Mouse (Mus musculus): ENCODE results near the gene Paf1. TPM values are rescaled to one million over a fixed set of nuclear protein-coding genes. Genes with fewer than 3 reads are reported as not detected.
A peak's percentile ranks its signal among the peaks of the same experiment; 100 is the strongest.

The Paf1 gene
- polyA plus RNA-seq, 1 experiment = 44.3 TPM

DNA sequence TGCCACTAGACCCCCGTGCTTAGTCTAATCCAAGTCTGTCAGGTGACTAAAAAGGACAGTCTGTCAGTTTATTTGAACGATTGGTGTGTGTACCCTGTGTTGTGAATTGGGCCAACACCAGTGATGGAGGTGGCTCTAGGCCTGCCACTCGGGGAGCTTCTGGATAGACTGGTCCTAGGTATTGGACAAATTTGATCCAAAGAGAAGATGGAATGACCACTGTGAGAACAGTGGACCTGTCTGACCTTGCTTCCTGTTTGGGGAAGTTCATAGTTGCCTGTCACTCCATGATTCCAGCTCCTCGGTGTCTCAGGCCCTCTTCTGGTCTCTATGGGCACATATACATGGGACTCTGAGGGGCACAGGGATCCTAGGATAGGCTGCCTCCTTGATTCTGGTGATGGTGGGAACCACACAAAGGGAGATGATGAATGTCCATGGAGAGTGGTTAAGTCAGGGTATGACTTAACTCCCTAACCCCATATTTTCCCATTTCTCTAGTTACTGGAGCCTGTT, 41.0 kb upstream of the Paf1 start:
- TF ChIP-seq MAX (IDR thresholded peaks at IDR 0.05) (no peak), MYOG (IDR thresholded peaks at IDR 0.05; ENCODE audit: control insufficient read depth, extremely low read depth, insufficient read length) (no peak), CTCF (IDR thresholded peaks at IDR 0.05; ENCODE audit: control insufficient read depth, insufficient read depth, insufficient read length) (no peak), MYOD1 (IDR thresholded peaks at IDR 0.05; ENCODE audit: control insufficient read depth, insufficient read length, low read depth) (no peak), USF1 (IDR thresholded peaks at IDR 0.05; ENCODE audit: low read depth) (no peak), CEBPB (IDR thresholded peaks at IDR 0.05; ENCODE audit: low read depth) (no peak), FOSL1 (IDR thresholded peaks at IDR 0.05; ENCODE audit: insufficient read depth, low read length, poor library complexity, severe bottlenecking) (no peak)
- H3K36me3 ChIP-seq (ENCODE audit: control insufficient read depth, insufficient read depth) = peaks cover 38% of the 10 kb centered on the region
- H3K79me2 ChIP-seq (ENCODE audit: control insufficient read depth, insufficient read depth) = peaks cover 33% of the 10 kb centered on the region
- H3K27me3 ChIP-seq (ENCODE audit: control insufficient read depth, insufficient read depth, insufficient read length) = no peaks in the 10 kb centered on the region
- peaks cover 22% of the 10 kb centered on the region for H3K79me3 ChIP-seq (ENCODE audit: low read depth)
- peak overlapping the region; percentile 87 for H3K4me3 ChIP-seq (ENCODE audit: insufficient read depth, poor library complexity, severe bottlenecking)
- H3ac ChIP-seq (ENCODE audit: control insufficient read depth, insufficient read length, low read depth) = peak overlapping the region; percentile 75

DNA sequence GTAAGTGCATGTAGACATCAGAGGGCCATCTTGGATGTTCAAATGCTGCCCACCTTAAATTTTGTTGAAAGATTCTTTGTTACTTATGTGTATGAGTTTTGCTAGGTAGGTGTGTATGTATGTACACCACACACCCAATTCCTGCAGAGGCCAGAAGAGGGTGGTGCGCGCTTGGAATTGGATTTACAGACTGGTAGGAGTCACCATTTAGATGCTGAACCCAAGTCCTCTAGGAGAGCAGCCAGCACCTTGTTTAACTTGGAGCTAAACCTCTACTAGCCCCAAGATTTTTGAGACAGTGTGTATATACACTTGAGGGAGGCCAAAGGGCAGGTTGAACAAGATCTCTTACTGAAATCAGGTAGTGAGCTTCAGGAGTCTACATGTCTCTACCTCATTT, 39.5 kb upstream of the Paf1 start:
- peaks cover 33% of the 10 kb centered on the region for H3K79me2 ChIP-seq (ENCODE audit: control insufficient read depth, insufficient read depth)
- no peak overlapping the region for H3K4me3 ChIP-seq (ENCODE audit: insufficient read depth, poor library complexity, severe bottlenecking)
- H3K27me3 ChIP-seq (ENCODE audit: control insufficient read depth, insufficient read depth, insufficient read length) = no peaks in the 10 kb centered on the region
- no peak overlapping the region for H3ac ChIP-seq (ENCODE audit: control insufficient read depth, insufficient read length, low read depth)
- H3K79me3 ChIP-seq (ENCODE audit: low read depth) = peaks cover 22% of the 10 kb centered on the region
- TF ChIP-seq MYOD1 (IDR thresholded peaks at IDR 0.05; ENCODE audit: control insufficient read depth, insufficient read length, low read depth) (no peak), MYOG (IDR thresholded peaks at IDR 0.05; ENCODE audit: control insufficient read depth, extremely low read depth, insufficient read length) (no peak), CTCF (IDR thresholded peaks at IDR 0.05; ENCODE audit: control insufficient read depth, insufficient read depth, insufficient read length) (no peak), CEBPB (IDR thresholded peaks at IDR 0.05; ENCODE audit: low read depth) (no peak), USF1 (IDR thresholded peaks at IDR 0.05; ENCODE audit: low read depth) (no peak), MAX (IDR thresholded peaks at IDR 0.05) (no peak), FOSL1 (IDR thresholded peaks at IDR 0.05; ENCODE audit: insufficient read depth, low read length, poor library complexity, severe bottlenecking) (no peak)
- peaks cover 38% of the 10 kb centered on the region for H3K36me3 ChIP-seq (ENCODE audit: control insufficient read depth, insufficient read depth)

DNA sequence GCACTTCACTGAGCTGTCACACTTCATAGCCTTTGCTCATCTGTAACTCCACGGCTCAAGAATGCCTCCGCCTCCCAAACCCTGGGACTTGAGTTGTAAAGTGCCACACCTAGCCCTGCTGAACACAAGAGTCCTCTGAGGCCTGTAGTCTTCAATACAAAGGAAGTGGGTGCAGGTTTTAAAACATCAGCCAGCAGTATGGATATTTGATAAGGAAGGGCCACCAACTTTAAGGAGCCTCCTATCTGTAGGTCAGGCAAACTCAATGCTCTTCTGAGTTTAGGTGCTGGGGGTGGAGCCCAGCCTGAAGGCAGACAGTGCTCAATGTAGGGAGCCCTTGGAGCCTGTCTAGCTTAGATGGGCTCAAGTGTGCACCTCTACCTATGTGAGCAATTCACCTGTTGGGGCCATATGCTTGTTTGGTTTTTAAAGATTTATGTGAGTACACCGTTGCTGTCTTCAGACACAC, 38.6 kb upstream of the Paf1 start:
- Histone ChIP-seq H3K79me2 (ENCODE audit: control insufficient read depth, insufficient read depth) (peaks cover 33% of the 10 kb centered on the region), H3K4me3 (ENCODE audit: insufficient read depth, poor library complexity, severe bottlenecking) (no peak overlapping the region), H3K27me3 (ENCODE audit: control insufficient read depth, insufficient read depth, insufficient read length) (no peaks in the 10 kb centered on the region), H3K79me3 (ENCODE audit: low read depth) (peaks cover 22% of the 10 kb centered on the region), H3K36me3 (ENCODE audit: control insufficient read depth, insufficient read depth) (peaks cover 38% of the 10 kb centered on the region), H3ac (ENCODE audit: control insufficient read depth, insufficient read length, low read depth) (no peak overlapping the region)
- no peak for TF ChIP-seq MYOD1 (IDR thresholded peaks at IDR 0.05; ENCODE audit: control insufficient read depth, insufficient read length, low read depth)
- TF ChIP-seq CTCF (IDR thresholded peaks at IDR 0.05; ENCODE audit: control insufficient read depth, insufficient read depth, insufficient read length) = no peak
- TF ChIP-seq MYOG (IDR thresholded peaks at IDR 0.05; ENCODE audit: control insufficient read depth, extremely low read depth, insufficient read length) = no peak
- TF ChIP-seq CEBPB (IDR thresholded peaks at IDR 0.05; ENCODE audit: low read depth) = no peak

DNA sequence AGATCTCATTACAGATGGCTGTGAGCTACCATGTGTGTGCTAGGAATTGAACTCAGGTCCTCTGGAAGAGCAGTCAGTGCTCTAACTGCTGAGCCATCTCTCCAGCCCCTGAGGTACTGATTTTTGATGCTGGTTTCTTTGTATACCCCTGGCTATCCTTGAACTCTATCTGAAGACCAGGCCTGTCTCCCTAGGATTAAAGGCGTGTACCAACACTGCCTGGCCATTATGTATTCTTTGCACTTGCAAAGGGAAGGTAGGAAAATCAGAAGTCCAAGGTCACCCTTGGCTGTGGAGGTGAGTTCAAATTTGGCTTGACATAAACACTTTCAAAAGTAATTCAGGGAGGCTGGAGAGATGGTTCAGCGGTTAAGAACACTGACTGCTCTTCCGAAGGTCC, 38.2 kb upstream of the Paf1 start:
- H3ac ChIP-seq (ENCODE audit: control insufficient read depth, insufficient read length, low read depth) = no peak overlapping the region
- H3K79me2 ChIP-seq (ENCODE audit: control insufficient read depth, insufficient read depth) = peaks cover 33% of the 10 kb centered on the region
- peaks cover 38% of the 10 kb centered on the region for H3K36me3 ChIP-seq (ENCODE audit: control insufficient read depth, insufficient read depth)
- H3K4me3 ChIP-seq (ENCODE audit: insufficient read depth, poor library complexity, severe bottlenecking) = no peak overlapping the region
- H3K79me3 ChIP-seq (ENCODE audit: low read depth) = peaks cover 22% of the 10 kb centered on the region
- TF ChIP-seq CTCF (IDR thresholded peaks at IDR 0.05; ENCODE audit: control insufficient read depth, insufficient read depth, insufficient read length) = no peak
- no peak for TF ChIP-seq MYOD1 (IDR thresholded peaks at IDR 0.05; ENCODE audit: control insufficient read depth, insufficient read length, low read depth)
- TF ChIP-seq USF1 (IDR thresholded peaks at IDR 0.05; ENCODE audit: low read depth) = no peak
- H3K27me3 ChIP-seq (ENCODE audit: control insufficient read depth, insufficient read depth, insufficient read length) = no peaks in the 10 kb centered on the region

DNA sequence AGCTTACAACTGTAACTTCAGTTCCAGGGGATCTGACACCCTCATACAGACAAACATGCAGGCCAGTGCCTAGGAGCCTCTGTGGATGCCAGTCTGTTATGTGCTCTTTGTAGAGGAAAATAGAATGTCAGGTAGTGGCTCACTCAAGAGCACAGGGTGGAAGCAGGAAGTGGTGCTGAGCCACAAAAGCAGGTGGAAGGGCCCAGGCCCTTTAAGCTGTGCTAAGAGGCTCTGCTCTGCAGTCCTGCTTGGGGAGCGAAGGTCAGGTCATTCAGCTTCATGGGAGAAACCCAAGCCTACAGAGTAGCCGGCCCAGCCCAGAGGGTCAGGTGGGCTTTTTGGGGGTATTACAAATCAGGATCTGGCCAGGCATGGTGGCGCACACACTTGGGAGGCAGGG, 37.5 kb upstream of the Paf1 start:
- TF ChIP-seq CEBPB (IDR thresholded peaks at IDR 0.05; ENCODE audit: low read depth) = no peak
- TF ChIP-seq MAX (IDR thresholded peaks at IDR 0.05) = no peak
- TF ChIP-seq CTCF (IDR thresholded peaks at IDR 0.05; ENCODE audit: control insufficient read depth, insufficient read depth, insufficient read length) = no peak
- TF ChIP-seq MYOD1 (IDR thresholded peaks at IDR 0.05; ENCODE audit: control insufficient read depth, insufficient read length, low read depth) = no peak
- no peak for TF ChIP-seq MYOG (IDR thresholded peaks at IDR 0.05; ENCODE audit: control insufficient read depth, extremely low read depth, insufficient read length)
- no peak for TF ChIP-seq FOSL1 (IDR thresholded peaks at IDR 0.05; ENCODE audit: insufficient read depth, low read length, poor library complexity, severe bottlenecking)
- no peak for TF ChIP-seq USF1 (IDR thresholded peaks at IDR 0.05; ENCODE audit: low read depth)
- peaks cover 41% of the 10 kb centered on the region for H3K36me3 ChIP-seq (ENCODE audit: control insufficient read depth, insufficient read depth)
- no peak overlapping the region for H3K4me3 ChIP-seq (ENCODE audit: insufficient read depth, poor library complexity, severe bottlenecking)
- peaks cover 33% of the 10 kb centered on the region for H3K79me2 ChIP-seq (ENCODE audit: control insufficient read depth, insufficient read depth)
- H3ac ChIP-seq (ENCODE audit: control insufficient read depth, insufficient read length, low read depth) = no peak overlapping the region
- H3K27me3 ChIP-seq (ENCODE audit: control insufficient read depth, insufficient read depth, insufficient read length) = no peaks in the 10 kb centered on the region
- peaks cover 22% of the 10 kb centered on the region for H3K79me3 ChIP-seq (ENCODE audit: low read depth)

DNA sequence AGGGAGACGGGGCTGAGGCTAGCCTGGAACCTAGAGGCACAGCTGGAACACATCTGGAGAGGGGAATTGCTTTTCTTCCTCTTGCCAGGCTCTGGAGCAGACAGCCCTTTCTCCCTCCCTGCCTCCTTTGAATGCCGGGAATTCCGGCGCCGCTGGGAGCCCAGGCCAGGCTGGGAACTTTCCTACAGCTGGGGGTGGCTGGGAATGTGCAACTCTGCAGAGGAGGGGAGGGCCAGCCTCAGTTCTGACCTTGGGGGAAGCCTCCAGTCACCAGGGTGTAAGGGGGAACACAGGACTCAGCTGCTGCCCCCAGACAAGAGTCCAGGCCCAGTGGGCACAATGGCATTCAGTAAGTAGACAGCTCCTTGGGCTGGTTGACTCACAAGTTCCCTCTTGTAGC, 35.8 kb upstream of the Paf1 start:
- Histone ChIP-seq H3K79me2 (ENCODE audit: control insufficient read depth, insufficient read depth) (peaks cover 17% of the 10 kb centered on the region), H3K4me3 (ENCODE audit: insufficient read depth, poor library complexity, severe bottlenecking) (no peak overlapping the region), H3ac (ENCODE audit: control insufficient read depth, insufficient read length, low read depth) (no peak overlapping the region), H3K27me3 (ENCODE audit: control insufficient read depth, insufficient read depth, insufficient read length) (no peaks in the 10 kb centered on the region), H3K79me3 (ENCODE audit: low read depth) (peaks cover 8% of the 10 kb centered on the region), H3K36me3 (ENCODE audit: control insufficient read depth, insufficient read depth) (peaks cover 41% of the 10 kb centered on the region)
- TF ChIP-seq FOSL1 (IDR thresholded peaks at IDR 0.05; ENCODE audit: insufficient read depth, low read length, poor library complexity, severe bottlenecking) = no peak

All from C2C12 (cell line).